Mouse (Mus musculus): ENCODE data around the gene Nlgn1.

- no peak for TF ChIP-seq CTCF (IDR thresholded peaks at IDR 0.05; ENCODE audit: extremely low read depth, insufficient read depth, insufficient read length, insufficient replicate concordance)
- no peak for TF ChIP-seq POLR2A (IDR thresholded peaks at IDR 0.05; ENCODE audit: low read depth, low read length)
Measured at GRCm38 (mm10) chr3:26095551-26095950, 236.7 kb downstream of the Nlgn1 start.
